Mouse (Mus musculus) ES-E14 (cell line): ENCODE data around the gene Slc31a1. TPM values are rescaled to one million over a fixed set of nuclear protein-coding genes. Genes with fewer than 3 reads are reported as not detected.
A peak's percentile ranks its signal among the peaks of the same experiment; 100 is the strongest.

Source experiments
- DNase-seq: peaks from one replicate; pipeline ENCODE4 v3.0.0-alpha.2; 2013; ENCODE audit warnings: low read depth, low spot score
- H3K27ac ChIP-seq: 2 replicates; pipeline ENCODE4 v1.5.1; 2012; ENCODE audit warnings: low read depth, mild to moderate bottlenecking, low read length, moderate library complexity, mixed read lengths; ENCODE audit not compliant: poor library complexity, insufficient read depth, severe bottlenecking
- H3K36me3 ChIP-seq: 2 replicates; pipeline ENCODE4 v1.6.1; 2012; ENCODE audit warnings: mild to moderate bottlenecking, low read length, moderate library complexity, mixed read lengths; ENCODE audit not compliant: control insufficient read depth, poor library complexity, insufficient read depth, severe bottlenecking
- H3K4me1 ChIP-seq, 2 experiments: fragments of 150-350 bp in 1 of 2; sonication (generic) in 1 of 2; 2 replicates each; pipeline ENCODE4 v1.6.1; 2012; ENCODE audit warnings: low read length in 2 of 2, mild to moderate bottlenecking in 1 of 2, mixed read lengths in 1 of 2; ENCODE audit not compliant: control insufficient read depth in 2 of 2, insufficient read depth in 2 of 2, poor library complexity in 1 of 2
- H3K4me3 ChIP-seq, 2 experiments: fragments of 150-350 bp in 1 of 2; sonication (generic) in 1 of 2; 2 replicates each; pipeline ENCODE4 v1.5.1; 2012; ENCODE audit warnings: low read length in 2 of 2, low read depth in 1 of 2, mild to moderate bottlenecking in 1 of 2, mixed read lengths in 1 of 2; ENCODE audit not compliant: insufficient read depth in 1 of 2, poor library complexity in 1 of 2, severe bottlenecking in 1 of 2
- H3K9ac ChIP-seq: 2 replicates; pipeline ENCODE4 v1.6.1; 2012; ENCODE audit warnings: low read depth, mild to moderate bottlenecking, low read length, mixed read lengths; ENCODE audit not compliant: poor library complexity, insufficient read depth, severe bottlenecking
- H3K9me3 ChIP-seq: fragments of 150-350 bp; sonication (generic); 2 replicates; pipeline ENCODE4 v1.6.1; 2012; ENCODE audit warnings: low read depth, mild to moderate bottlenecking, low read length; ENCODE audit not compliant: control insufficient read depth, insufficient read depth
- CHD2 ChIP-seq: IDR thresholded peaks from 2 replicates; pipeline ENCODE4 v1.6.1; 2014; ENCODE audit warnings: mild to moderate bottlenecking, low read depth, low read length, inconsistent platforms
- HCFC1 ChIP-seq: IDR thresholded peaks from 2 replicates; pipeline ENCODE4 v1.6.1; 2012; ENCODE audit warnings: low read length, inconsistent platforms, borderline replicate concordance; ENCODE audit not compliant: insufficient read depth
- MAFK ChIP-seq: IDR thresholded peaks from 2 replicates; pipeline ENCODE4 v1.6.1; 2014; ENCODE audit warnings: mild to moderate bottlenecking, low read depth, low read length, inconsistent platforms; ENCODE audit not compliant: insufficient read depth
- ZC3H11A ChIP-seq: IDR thresholded peaks from 2 replicates; pipeline ENCODE4 v1.6.1; 2012; ENCODE audit warnings: low read depth, mild to moderate bottlenecking, inconsistent platforms, low read length, borderline replicate concordance
- ZNF384 ChIP-seq: IDR thresholded peaks from 2 replicates; pipeline ENCODE4 v1.6.1; 2012; ENCODE audit warnings: low read depth, low read length, inconsistent platforms
- in situ Hi-C, 2 experiments: fragments of 600-800 bp; cut with MboI; formaldehyde crosslinking; loops; one replicate each; pipeline ENCODE4 v1.15.1; 2025; ENCODE audit warnings: low sequenced_read_pairs in 2 of 2, inconsistent platforms in 1 of 2; ENCODE audit not compliant: unreplicated experiment in 2 of 2
- total RNA-seq: library from RNA; depleted of rRNA; stranded (reverse); fragments of 300-350 nt; gene quantifications from 2 replicates; pipeline ENCODE4 v1.2.3, GENCODE M21; 2012

Slc31a1 gene
- total RNA-seq, 1 experiment, result 27.9 TPM

- H3K9ac ChIP-seq, result no peak overlapping the region
- H3K27ac ChIP-seq, result no peak overlapping the region
- in situ Hi-C loops, result no loop called here
- H3K4me1 ChIP-seq, result peaks cover 0 to 2% of the 10 kb centered on the region in 2 experiments; a peak in 1 of 4 replicates
- TF ChIP-seq CHD2, result no peak
- TF ChIP-seq ZNF384, result no peak
- no peak for TF ChIP-seq HCFC1
- TF ChIP-seq MAFK, result no peak
- no peak for TF ChIP-seq ZC3H11A
- no peak overlapping the region for H3K4me3 ChIP-seq
- no peaks in the 10 kb centered on the region for H3K9me3 ChIP-seq
- no peak for DNase-seq
- H3K36me3 ChIP-seq, result peaks cover 7% of the 10 kb centered on the region
These were observed 69.1 kb downstream of the Slc31a1 start for GRCm38 (mm10) chr4:62429616-62430015.

- no peak overlapping the region for H3K9ac ChIP-seq
- no peak for DNase-seq
- in situ Hi-C loops, result no loop called here
These were observed 70.2 kb downstream of the Slc31a1 start for GRCm38 (mm10) chr4:62430678-62431077.

GRCm38 (mm10) chr4:62431522-62431921, 71.0 kb downstream of the Slc31a1 start:
- no peaks in the 10 kb centered on the region for H3K36me3 ChIP-seq
- TF ChIP-seq MAFK (peak; percentile 89), ZC3H11A (no peak)
- no peak overlapping the region for H3K27ac ChIP-seq
- DNase-seq, result no peak
- peaks cover 0 to 2% of the 10 kb centered on the region in 2 experiments; a peak in 1 of 4 replicates for H3K4me1 ChIP-seq
- no peak overlapping the region for H3K9ac ChIP-seq
- H3K9me3 ChIP-seq, result no peaks in the 10 kb centered on the region
- no peak overlapping the region for H3K4me3 ChIP-seq
- in situ Hi-C loops, result no loop called here

More at GRCm38 (mm10) chr4:62430678-62431077, 70.2 kb downstream of the Slc31a1 start:
- Histone ChIP-seq H3K27ac (no peak overlapping the region), H3K4me3 (no peak overlapping the region), H3K4me1 (peaks cover 0 to 2% of the 10 kb centered on the region in 2 experiments; a peak in 1 of 4 replicates), H3K36me3 (0 out of 2 replicates have a peak, but pooled peaks cover 2% of the 10 kb centered on the region), H3K9me3 (no peaks in the 10 kb centered on the region)
- no peak for TF ChIP-seq MAFK
- no peak for TF ChIP-seq HCFC1
- TF ChIP-seq CHD2, result no peak
- TF ChIP-seq ZC3H11A, result no peak
- TF ChIP-seq ZNF384, result no peak

- no peak overlapping the region for H3K9ac ChIP-seq
- no peaks in the 10 kb centered on the region for H3K4me1 ChIP-seq
- no peaks in the 10 kb centered on the region for H3K36me3 ChIP-seq
- DNase-seq, result no peak
- no peaks in the 10 kb centered on the region for H3K9me3 ChIP-seq
- in situ Hi-C loops, result no loop called here
- H3K4me3 ChIP-seq, result no peak overlapping the region
- H3K27ac ChIP-seq, result no peak overlapping the region
- TF ChIP-seq HCFC1, result no peak
These were observed 73.7 kb downstream of the Slc31a1 start for GRCm38 (mm10) chr4:62433939-62434870.
